Mouse (Mus musculus) limb, embryonic 13.5 days (tissue): ENCODE results near the gene Gm11444. TPM values are rescaled to one million over a fixed set of nuclear protein-coding genes. Genes with fewer than 3 reads are reported as not detected.

Source experiments
- ATAC-seq: fragments of 200-750 bp; cut with Nextera tagmentation; 2 replicates; pipeline ENCODE4 v1.8.0; 2017; ENCODE audit warnings: low read depth, moderate number of reproducible peaks, moderate TSS enrichment; ENCODE audit not compliant: low FRiP score
- H3K27ac ChIP-seq: fragments of 300-500 bp; sonication (generic); 2 replicates; pipeline ENCODE4 v1.5.1; 2015; ENCODE audit warnings: inconsistent platforms, mild to moderate bottlenecking, moderate library complexity
- H3K27me3 ChIP-seq: fragments of 300-500 bp; sonication (generic); 2 replicates; pipeline ENCODE4 v1.6.1; 2015; ENCODE audit warnings: mild to moderate bottlenecking, inconsistent platforms
- H3K36me3 ChIP-seq: fragments of 300-500 bp; sonication (generic); 2 replicates; pipeline ENCODE4 v1.6.1; 2015; ENCODE audit warnings: inconsistent platforms, mild to moderate bottlenecking, moderate library complexity
- H3K4me1 ChIP-seq: fragments of 300-500 bp; sonication (generic); 2 replicates; pipeline ENCODE4 v1.6.1; 2015; ENCODE audit warnings: inconsistent platforms
- H3K4me2 ChIP-seq: fragments of 300-500 bp; sonication (generic); replicated peaks from 2 replicates; pipeline ENCODE4 v1.6.1; 2015; ENCODE audit warnings: inconsistent platforms, mild to moderate bottlenecking, moderate library complexity
- H3K4me3 ChIP-seq: fragments of 300-500 bp; sonication (generic); 2 replicates; pipeline ENCODE4 v1.5.1; 2015; ENCODE audit warnings: moderate library complexity, mild to moderate bottlenecking, inconsistent platforms
- H3K9ac ChIP-seq: fragments of 300-500 bp; sonication (generic); 2 replicates; pipeline ENCODE4 v1.6.1; 2015; ENCODE audit warnings: mild to moderate bottlenecking, inconsistent platforms
- H3K9me3 ChIP-seq: fragments of 300-500 bp; sonication (generic); 2 replicates; pipeline ENCODE4 v1.6.1; 2016; ENCODE audit warnings: inconsistent platforms
- WGBS: fragments of 180-500 bp; shearing (Covaris S2); methylation state at CpG from one replicate; pipeline ENCODE4 v1.1.7; 2015; 5-methylcytosine and 5-hydroxymethylcytosine counted together
- polyA plus RNA-seq: library from polyadenylated mRNA; unstranded; fragments of >200 nt; fragmentation: Nextera tagmentation; extraction: Ambion mirVana; gene quantifications from 2 replicates; pipeline ENCODE4 v1.2.1, GENCODE M21; 2015

Gene Gm11444
- polyA plus RNA-seq, result 0.28 TPM in 1 of 2 replicates, not detected in the other

DNA sequence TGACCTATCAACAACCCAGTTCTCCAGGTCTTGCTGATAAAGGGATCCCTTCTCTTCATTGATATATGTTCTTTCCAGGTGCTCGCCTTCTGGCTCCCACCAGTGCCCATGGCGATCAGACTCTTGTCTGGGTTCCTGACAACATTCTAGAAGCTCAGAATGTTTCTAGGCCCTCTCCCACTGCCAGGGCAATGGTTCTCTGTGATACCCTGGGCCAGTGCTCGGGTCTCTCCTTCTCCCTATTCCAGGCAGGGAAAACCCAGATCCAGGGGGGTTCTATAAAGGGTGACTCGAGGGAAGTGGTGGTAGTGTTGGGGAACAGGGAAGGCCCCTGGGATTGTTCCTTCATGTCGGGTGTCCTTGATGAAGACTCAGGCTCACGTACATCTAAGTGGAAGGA is at the start of gene Gm11444:
Gm11444 (minus strand) TSS at position 101 of the 400 bp plus-strand sequence.
- H3K4me3 ChIP-seq, result no peak within 1 kb of the TSS
- H3K9ac ChIP-seq, result no peak within 1 kb of the TSS
- peaks cover 12% of the 10 kb centered on the region; the same call in 1 of the 2 replicates for H3K4me1 ChIP-seq
- no peak within 1 kb of the TSS for H3K27ac ChIP-seq
- H3K9me3 ChIP-seq, result no peaks in the 10 kb centered on the region
- WGBS, result 86% methylated on average over 6 of the region's 6 CpGs
- H3K4me2 ChIP-seq, result peak within 1 kb of the TSS; percentile 61
- H3K27me3 ChIP-seq, result peaks cover 10% of the 10 kb centered on the region; the same call in 1 of the 2 replicates
- H3K36me3 ChIP-seq, result no peaks in the 10 kb centered on the region
- ATAC-seq, result no peak

DNA sequence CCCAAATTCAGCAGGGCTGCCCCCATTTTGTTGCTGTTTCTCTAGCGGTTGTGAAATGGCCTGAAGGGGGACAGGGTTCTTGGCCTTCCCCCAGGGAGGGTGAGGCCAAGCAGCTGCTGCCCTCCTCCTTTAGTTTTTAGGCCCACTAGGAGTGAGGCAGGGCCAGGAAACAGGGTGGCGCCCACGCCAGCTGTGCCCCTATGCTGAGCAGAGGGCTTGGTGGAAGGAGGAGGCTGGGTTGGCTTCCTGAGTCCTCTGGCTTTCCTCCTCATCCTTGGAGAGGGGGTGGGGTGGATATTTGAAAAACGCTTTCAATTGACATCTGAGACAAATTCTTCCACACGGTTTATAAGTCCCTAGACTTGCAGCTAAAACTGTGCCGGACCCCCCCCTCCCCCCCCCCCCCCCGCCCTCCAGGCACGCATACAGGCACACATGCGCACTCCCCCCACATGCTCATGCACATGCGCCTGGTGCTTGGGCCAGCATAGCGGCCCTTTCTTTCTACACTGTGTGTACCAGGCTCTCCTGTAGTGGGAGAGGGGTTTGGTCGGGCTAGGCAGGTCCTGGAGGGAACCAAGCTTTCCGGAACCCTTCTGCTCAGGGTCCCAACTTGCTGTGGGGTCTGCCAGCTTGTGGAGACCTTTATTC is 46.3 kb upstream of the Gm11444 start:
- 6% methylated on average over 11 of the region's 13 CpGs for WGBS
- H3K4me2 ChIP-seq, result peak overlapping the region; percentile 76
- peak; percentile 90 for ATAC-seq
- peaks cover 29% of the 10 kb centered on the region for H3K36me3 ChIP-seq
- peaks cover 38% of the 10 kb centered on the region for H3K27me3 ChIP-seq
- no peaks in the 10 kb centered on the region for H3K9me3 ChIP-seq
- peak overlapping the region; percentile 58 for H3K9ac ChIP-seq
- peak overlapping the region; percentile 43 for H3K4me3 ChIP-seq
- H3K27ac ChIP-seq, result peak overlapping the region; percentile 93
- H3K4me1 ChIP-seq, result peaks cover 82% of the 10 kb centered on the region

- H3K27ac ChIP-seq, result peak overlapping the region; percentile 93
- H3K4me1 ChIP-seq, result peaks cover 89% of the 10 kb centered on the region
- H3K9ac ChIP-seq, result peak overlapping the region; percentile 77
- H3K27me3 ChIP-seq, result peaks cover 52% of the 10 kb centered on the region
- peak overlapping the region; percentile 43 for H3K4me3 ChIP-seq
- no peak for ATAC-seq
- peak overlapping the region; percentile 76 for H3K4me2 ChIP-seq
- no peaks in the 10 kb centered on the region for H3K9me3 ChIP-seq
- peaks cover 14% of the 10 kb centered on the region for H3K36me3 ChIP-seq
- 1% methylated on average over 43 of the region's 43 CpGs for WGBS
These were observed 44.8 kb upstream of the Gm11444 start for GRCm38 (mm10) chr11:85894731-85895545.

DNA sequence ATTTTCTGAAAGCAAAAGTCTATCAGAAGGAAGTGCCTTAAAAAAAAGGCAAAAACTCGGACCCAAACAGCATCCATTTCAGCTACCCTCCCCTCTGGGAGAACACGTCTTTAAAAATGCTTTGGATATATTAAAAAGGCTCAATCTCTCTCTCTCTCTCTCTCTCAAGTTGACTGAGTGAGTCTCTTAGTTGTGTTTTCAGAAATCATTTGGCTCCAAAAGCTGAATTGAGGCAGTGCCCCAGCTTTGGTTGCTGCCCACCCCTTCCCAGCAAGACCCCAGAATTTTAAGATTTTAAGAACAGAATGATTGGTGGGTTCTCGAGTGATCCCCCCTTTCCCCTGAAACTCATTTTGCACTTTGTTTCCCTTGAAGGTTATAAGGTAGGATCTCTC is 44.0 kb upstream of the Gm11444 start:
- Histone ChIP-seq H3K36me3 (peaks cover 10% of the 10 kb centered on the region), H3K4me3 (peak overlapping the region; percentile 43), H3K9me3 (no peaks in the 10 kb centered on the region), H3K27me3 (peaks cover 60% of the 10 kb centered on the region), H3K9ac (peak overlapping the region; percentile 77), H3K4me1 (peaks cover 89% of the 10 kb centered on the region), H3K4me2 (peak overlapping the region; percentile 76), H3K27ac (peak overlapping the region; percentile 93; the same call in 1 of the 2 replicates)
- ATAC-seq, result no peak
- 7% methylated on average over 3 of the region's 3 CpGs for WGBS

DNA sequence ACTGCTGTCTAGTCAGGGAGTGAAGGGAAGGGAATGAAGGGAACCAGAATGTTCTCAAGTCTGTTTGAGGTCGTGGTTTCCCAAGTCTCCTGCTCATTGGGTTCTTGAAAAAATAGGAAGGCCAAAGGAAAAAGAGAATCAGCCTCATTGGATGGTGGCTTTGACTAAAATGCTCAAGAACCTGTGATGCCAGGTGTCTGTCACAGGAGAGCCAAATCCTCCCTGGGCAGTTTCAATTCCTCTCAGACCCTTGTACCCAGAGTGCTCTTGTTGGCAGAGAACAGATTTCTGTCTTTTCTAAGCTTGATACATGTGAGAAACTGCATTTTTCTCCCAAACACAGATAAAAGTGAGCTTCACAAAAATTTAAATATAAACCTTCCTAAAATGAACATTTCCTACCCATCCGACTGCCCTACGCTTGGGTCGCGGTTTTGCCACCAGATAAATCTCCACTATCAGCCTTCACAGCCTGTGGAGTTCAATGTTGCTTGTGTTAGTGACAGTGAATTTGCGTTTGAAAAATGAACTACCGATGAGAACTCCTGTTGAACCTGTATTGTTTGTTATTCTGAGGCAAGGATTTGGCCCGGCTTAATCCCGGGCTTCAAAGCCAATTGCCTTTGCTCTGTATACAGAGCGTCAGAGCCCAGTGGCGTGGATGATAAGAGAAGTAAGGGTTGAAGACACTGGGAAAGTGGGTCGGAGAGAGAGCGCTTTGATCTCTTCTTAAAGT is 43.4 kb upstream of the Gm11444 start:
- Histone ChIP-seq H3K36me3 (peaks cover 6% of the 10 kb centered on the region), H3K4me3 (peak overlapping the region; percentile 43), H3K4me2 (peak overlapping the region; percentile 76), H3K4me1 (peaks cover 90% of the 10 kb centered on the region), H3K9me3 (no peaks in the 10 kb centered on the region), H3K27ac (peak overlapping the region; percentile 93; the same call in 1 of the 2 replicates), H3K27me3 (peaks cover 66% of the 10 kb centered on the region), H3K9ac (peak overlapping the region; percentile 77)
- no peak for ATAC-seq
- 14% methylated on average over 13 of the region's 13 CpGs for WGBS

DNA sequence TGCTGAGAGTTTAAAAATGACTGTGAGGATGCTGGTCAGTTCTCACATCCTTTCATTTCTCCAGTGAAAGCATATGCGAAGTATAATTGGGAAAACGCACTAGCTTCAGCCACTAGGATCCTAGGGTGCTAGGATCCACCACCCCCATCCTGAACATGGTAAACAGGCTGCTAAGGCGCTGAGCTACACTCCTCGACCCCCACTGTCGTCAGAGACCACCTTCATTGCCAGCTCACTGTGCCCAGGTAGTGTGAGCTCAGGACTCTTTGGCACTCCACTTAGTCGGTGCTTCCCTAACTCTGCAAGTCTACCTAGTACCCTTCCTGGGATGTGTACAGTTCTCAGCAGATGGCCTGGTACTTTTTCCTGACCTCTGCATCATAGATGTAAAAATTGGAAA is 42.6 kb upstream of the Gm11444 start:
- Histone ChIP-seq H3K4me3 (peak overlapping the region; percentile 56), H3K9ac (peak overlapping the region; percentile 89), H3K27ac (no peak overlapping the region; the same call in 1 of the 2 replicates), H3K27me3 (peaks cover 64% of the 10 kb centered on the region), H3K4me1 (peaks cover 87% of the 10 kb centered on the region), H3K9me3 (no peaks in the 10 kb centered on the region), H3K36me3 (no peaks in the 10 kb centered on the region), H3K4me2 (peak overlapping the region; percentile 76)
- WGBS, result 5% methylated on average over 6 of the region's 6 CpGs
- ATAC-seq, result no peak

DNA sequence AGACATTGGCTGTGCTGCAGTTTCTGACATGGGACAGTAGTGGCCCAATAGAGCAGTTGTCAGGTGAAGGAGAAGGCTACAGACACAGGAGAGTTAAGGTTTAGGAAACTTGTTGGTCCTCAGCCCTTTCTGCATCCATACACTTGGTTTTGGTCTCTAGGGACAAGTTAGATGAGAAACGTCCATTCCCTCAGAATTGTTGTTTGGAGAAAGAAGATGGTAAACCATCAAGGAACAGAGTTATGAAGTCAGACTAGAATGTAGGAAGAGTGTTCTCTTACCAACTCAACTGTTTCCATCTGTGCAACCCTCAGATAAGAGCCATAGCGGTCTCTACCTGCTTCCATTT is 41.5 kb upstream of the Gm11444 start:
- peaks cover 76% of the 10 kb centered on the region for H3K4me1 ChIP-seq
- H3K36me3 ChIP-seq, result no peaks in the 10 kb centered on the region
- H3K9ac ChIP-seq, result peak overlapping the region; percentile 89
- H3K4me3 ChIP-seq, result peak overlapping the region; percentile 56
- no peak for ATAC-seq
- peaks cover 64% of the 10 kb centered on the region for H3K27me3 ChIP-seq
- H3K27ac ChIP-seq, result peak overlapping the region; percentile 91
- WGBS, result 12% methylated on average over 2 of the region's 2 CpGs
- H3K9me3 ChIP-seq, result no peaks in the 10 kb centered on the region
- peak overlapping the region; percentile 76 for H3K4me2 ChIP-seq

DNA sequence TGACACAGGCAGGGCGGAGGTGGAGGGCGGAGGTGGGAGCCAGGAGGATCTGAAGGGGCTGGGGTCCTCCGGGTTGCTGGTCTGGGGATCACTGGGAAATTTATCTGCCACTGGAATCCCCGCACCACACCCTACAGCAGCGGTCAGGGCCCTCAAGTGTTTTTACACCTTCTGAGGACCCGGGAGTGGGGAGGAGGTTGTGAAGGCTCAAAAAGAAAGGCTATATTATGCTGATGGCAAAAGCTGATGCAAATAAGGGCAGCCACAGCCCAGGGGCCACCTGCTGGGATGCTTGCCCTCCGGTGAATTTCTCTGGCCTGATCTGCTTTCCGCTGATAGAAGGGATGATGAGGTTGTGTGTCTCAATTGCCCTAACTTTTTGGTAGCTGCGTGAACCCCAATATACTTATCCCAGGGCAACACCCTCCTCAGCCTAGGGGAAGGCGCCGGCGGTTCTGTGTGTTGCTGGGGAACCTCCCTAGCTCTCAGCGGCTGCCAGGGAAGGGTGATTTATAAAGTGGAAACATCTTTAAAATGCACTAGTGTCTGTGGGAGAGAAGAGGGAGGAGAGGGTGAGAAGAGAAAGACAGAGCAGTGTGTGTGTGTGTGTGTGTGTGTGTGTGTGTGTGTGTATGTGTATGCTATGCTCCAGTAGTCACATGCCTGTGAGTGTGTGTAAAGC is 41.0 kb upstream of the Gm11444 start:
- Histone ChIP-seq H3K4me3 (peak overlapping the region; percentile 56), H3K4me2 (peak overlapping the region; percentile 76), H3K27me3 (peaks cover 69% of the 10 kb centered on the region), H3K4me1 (peaks cover 78% of the 10 kb centered on the region), H3K36me3 (no peaks in the 10 kb centered on the region), H3K9ac (peak overlapping the region; percentile 89), H3K9me3 (no peaks in the 10 kb centered on the region), H3K27ac (peak overlapping the region; percentile 91)
- WGBS, result 4% methylated on average over 13 of the region's 13 CpGs
- no peak for ATAC-seq

DNA sequence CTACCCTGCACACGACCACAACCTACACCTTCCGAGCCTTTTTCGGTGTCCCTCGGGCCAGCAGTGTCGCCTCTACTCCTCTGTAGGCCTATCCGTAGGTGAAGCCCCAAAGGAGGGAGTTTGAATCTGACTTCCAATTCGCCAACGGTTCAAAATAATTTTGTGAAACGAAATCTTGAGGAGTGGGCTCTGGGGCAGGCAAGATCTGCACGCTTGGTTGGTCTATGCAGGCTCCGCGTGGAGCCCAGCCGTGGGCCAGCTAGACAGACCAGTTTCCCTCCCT is 40.4 kb upstream of the Gm11444 start:
- Histone ChIP-seq H3K36me3 (no peaks in the 10 kb centered on the region), H3K27ac (peak overlapping the region; percentile 91), H3K9ac (peak overlapping the region; percentile 89), H3K4me1 (peaks cover 78% of the 10 kb centered on the region), H3K4me3 (peak overlapping the region; percentile 56), H3K9me3 (no peaks in the 10 kb centered on the region), H3K4me2 (peak overlapping the region; percentile 76), H3K27me3 (peaks cover 72% of the 10 kb centered on the region)
- 10% methylated on average over 13 of the region's 13 CpGs for WGBS
- ATAC-seq, result no peak

DNA sequence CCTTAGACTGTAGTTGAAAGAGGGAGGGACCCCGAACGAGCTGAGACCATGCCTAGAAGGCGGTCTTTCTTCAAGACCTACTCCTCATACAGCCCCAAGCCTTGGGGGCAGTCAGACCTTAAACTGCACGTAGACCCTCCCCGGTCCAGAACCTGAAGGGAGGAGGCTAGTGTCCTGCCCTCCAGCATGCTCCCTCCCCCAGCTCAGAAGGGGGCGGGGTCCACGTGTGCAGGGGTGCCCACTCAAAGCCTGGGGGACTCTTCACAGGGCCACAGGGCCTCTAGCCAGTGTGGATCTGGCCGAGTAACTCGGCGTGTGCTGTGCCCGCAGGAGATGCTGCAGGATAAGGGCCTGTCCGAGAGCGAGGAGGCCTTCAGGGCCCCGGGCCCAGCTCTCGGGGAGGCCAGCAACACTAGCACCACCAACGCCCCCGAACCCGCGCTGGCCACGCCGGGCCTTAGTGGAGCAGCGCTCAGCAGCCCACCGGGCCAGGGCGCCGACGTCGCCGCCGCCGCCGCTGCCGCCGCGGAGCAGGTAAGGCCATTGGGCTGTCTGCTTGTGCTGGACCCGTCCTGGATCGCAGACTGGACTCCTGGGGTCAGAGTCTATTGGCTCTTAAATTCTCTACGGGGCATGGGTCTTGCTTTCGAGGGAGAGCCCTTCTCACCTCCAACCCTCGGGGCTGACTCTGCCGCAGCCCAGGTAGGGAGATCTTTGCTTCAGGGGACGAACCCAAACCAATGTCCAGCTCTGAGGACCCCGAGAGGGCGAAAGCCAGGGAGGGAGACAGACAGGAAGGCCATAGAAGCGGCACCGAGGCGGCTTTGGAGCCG is 39.8 kb upstream of the Gm11444 start:
- Histone ChIP-seq H3K4me2 (peak overlapping the region; percentile 76), H3K4me3 (peak overlapping the region; percentile 56), H3K4me1 (peaks cover 76% of the 10 kb centered on the region), H3K9ac (peak overlapping the region; percentile 89), H3K27ac (peak overlapping the region; percentile 91), H3K36me3 (no peaks in the 10 kb centered on the region), H3K9me3 (no peaks in the 10 kb centered on the region), H3K27me3 (peaks cover 75% of the 10 kb centered on the region)
- WGBS, result 4% methylated on average over 47 of the region's 47 CpGs
- ATAC-seq, result peak; percentile 52; the same call in 1 of the 2 replicates
